Mouse (Mus musculus): ENCODE measurements around the gene Nfkbil1.

DNA sequence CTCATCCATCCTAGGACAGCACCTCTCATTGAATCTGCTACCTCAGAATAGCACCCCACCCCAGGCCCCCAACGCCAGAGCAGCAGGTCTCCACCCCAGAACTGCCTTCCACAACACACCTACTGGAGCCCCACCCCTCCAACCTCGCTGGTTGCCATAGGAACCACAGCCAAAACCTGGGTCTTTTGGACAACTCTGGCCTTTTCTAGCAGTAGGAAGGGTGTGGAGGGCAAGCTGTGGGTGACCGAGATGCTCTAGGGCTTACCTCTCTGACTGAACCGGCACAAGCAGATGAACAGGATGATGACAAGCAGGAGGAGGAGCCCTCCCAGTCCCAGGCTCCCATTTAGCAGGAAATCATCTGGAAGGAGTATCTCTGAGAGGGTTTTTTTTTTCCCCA, 48.9 kb downstream of the Nfkbil1 start:
- TF ChIP-seq POLR2A (IDR thresholded peaks at IDR 0.05; ENCODE audit: insufficient read depth, low read depth, low read length) = no peak
- no peak for TF ChIP-seq CTCF (IDR thresholded peaks at IDR 0.05; ENCODE audit: insufficient read depth, low read depth, low read length)
